Mouse (Mus musculus): ENCODE data around the gene Wnt9b. TPM values are rescaled to one million over a fixed set of nuclear protein-coding genes. Genes with fewer than 3 reads are reported as not detected.
"Not testable (repeated sequence)": the region's sequence is repeated elsewhere in the genome, so short reads cannot be mapped to it uniquely, and the experiment has no call there.

The Wnt9b gene
- under 1 TPM in 3 of 4 experiments, not detected in 1; 0.07 to 0.31 (median 0.22) TPM for total RNA-seq (2022)

DNA sequence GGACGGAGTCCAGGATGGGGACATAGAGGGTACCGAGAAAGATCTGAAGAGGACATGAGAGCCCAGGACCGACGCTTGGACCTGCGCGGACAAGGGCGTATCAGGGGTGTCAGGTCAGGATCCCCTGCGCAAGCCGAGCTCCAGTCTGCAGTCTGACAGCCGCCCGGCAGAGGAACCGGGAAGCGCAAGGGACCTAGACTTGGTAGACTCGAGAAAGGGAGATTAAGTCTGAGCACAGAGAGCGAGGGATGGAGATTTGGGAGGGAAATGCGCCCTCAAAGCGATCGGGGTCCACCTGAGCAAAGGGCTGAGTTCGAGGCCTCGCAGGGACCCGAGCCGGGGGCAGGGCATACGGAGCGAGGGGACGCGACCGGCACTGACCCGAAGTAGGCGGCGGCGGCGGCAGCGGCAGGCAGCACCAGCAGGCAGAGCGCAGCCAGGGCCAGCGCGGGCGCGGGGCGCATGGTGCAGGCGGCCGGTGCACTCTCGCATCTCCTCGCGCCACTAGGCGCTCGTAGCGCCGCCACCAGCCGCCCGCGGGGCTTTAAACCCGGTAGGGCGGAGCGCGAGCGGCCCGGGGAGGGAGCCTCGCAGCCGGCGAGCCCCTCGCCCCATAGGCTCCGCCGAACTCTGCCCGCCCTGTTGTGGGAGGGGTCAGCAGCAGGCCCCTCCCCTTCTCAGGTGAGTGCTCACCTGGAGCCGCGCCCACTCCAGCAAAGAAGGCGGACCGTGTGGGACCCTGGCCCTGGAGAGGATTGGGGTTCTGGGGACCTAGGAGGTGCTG lies at the start of gene Wnt9b:
TSS of gene Wnt9b (minus strand) at position 516 of the 784 bp plus-strand sequence.
- DNase-seq, result no peak

DNA sequence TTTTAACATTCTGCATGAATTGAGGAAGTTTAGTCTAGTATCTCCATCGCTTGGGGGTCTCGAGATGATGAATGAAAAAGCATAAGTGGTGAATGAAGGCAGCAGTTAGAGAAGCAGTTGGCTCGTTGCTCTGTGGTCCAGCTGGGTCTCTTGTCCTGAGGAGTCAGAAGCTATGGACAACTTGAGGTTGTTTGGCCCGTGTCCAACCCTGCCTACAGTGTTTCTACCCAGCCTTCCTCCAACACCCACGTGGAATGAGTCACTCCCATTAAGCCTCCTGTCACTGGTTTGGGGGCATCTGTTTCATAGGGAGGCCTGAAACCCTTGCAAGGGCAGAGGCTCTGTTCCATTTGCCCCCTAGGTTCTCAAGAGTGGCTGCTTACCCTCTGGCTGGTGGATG lies 40.3 kb upstream of the Wnt9b start:
- no peak for DNase-seq

DNA sequence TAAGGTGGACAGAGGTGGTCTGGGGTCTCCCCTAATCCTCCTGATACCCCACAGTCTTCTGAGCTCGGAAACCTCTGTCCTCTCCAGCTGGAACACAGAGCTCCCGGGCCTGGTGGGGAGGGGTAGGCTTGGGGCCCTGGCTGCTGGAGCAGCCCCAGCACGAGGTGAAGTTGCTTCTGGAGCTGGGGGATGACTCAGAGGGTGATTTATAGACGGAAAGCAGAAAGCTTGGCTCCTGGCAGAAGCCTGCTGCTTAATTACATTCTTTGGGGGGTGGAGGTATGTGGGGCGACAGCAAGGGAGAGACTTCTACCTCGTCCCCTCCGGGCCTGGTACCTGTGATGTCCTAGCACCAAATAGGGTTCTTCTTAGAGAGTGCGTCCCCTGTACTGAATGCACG lies 30.5 kb upstream of the Wnt9b start:
- DNase-seq, result peak; percentile 58

DNA sequence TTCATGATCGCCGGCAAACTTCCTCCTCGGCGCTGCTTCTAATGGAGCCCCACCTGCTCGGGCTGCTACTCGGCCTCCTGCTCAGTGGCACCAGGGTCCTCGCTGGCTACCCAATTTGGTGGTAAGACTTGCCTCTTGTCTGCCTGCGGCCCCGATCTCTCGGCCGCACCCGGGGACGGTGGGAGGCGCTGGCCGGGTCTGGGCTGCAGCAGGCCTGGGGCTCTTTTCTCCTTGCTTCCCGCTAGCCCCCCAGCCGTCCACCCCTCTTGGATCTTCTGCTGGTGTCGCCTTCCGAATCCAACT lies 24.6 kb upstream of the Wnt9b start:
- no peak for DNase-seq

DNA sequence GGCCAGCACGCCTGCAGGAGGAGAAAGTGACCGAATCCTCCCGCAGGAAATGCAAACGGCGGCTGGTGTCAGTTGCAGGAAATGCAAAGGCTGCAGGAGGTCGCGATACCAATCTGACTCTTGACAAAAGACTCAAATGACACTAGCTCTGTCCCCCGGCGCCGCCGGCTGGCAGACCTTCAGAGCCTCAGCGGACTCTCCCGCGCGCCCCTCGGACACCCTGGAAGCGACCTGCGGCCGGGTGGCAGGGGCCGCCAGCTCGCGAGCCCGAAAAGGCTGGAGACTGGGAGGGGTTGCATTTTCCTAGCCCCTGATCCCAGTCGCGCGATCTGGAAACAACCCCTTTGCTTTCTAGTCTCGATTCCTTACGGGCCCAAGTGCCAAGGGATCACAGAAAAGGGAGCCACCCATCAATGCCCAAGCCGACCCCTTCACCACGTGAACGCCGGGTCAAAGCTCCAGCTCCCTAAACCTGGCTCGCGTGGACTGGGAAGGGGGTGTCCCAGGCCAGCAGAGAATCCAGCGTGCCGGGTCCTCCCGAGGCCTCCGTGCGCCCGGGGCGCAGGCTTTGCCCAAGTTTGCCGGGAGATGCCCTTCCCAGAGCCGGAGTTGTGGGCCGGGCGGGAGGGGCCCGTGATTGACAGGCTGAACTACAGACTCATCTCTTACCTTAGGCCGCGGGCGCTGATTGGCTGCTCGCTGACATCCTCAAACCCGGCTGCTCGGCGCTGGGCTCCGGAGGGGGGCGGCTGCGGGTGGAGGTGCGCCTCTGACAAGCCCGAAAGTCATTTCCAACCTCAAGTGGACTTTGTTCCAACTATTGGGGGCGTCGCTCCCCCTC lies 24.0 kb upstream of the Wnt9b start, which contains the start of gene Wnt3:
TSS of gene Wnt3 (plus strand) at position 764 of the 841 bp plus-strand sequence.
- no peak for DNase-seq

DNA sequence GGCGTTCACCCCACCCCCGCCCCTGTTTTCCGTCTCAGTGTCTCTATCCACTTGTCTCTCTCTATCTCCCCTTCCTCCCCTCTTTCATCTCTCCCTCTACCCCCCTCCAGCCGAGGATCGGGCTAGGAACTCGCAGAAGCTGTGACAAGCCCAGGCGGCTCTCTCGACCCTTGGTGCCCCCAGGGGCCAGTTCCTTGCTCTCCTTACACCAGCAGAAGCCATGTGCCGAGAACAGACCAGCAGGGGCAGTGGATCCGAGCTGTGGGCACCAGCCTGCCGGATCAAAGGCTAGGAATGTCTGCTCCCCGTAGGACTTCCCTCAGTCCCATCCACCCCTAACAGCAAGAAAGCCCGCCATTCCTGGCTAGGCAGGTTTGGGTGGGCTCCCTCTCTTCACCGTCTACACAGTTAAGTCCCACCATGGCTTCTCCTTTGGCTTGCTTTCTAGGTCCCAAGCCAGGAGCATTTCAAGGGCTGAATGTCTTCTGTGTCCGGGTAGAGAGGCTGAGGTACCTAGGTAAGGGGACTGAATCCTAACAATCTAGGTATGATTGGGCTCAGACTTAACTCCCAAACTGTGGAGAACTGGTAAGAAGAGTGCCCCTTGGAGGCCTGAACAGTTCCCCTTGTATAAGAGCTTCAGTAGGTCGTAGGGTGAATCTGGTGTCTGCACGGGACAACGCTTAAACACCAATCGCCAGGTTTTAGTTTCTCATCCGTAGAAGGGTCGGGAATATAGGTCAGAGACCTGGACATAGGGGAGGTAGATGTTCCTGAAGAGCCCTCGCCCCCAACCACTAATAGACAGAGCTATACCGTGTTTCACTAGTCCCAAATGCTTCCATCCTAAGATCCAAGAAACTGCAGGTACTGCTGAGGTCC lies 23.1 kb upstream of the Wnt9b start:
- DNase-seq, result no peak

DNA sequence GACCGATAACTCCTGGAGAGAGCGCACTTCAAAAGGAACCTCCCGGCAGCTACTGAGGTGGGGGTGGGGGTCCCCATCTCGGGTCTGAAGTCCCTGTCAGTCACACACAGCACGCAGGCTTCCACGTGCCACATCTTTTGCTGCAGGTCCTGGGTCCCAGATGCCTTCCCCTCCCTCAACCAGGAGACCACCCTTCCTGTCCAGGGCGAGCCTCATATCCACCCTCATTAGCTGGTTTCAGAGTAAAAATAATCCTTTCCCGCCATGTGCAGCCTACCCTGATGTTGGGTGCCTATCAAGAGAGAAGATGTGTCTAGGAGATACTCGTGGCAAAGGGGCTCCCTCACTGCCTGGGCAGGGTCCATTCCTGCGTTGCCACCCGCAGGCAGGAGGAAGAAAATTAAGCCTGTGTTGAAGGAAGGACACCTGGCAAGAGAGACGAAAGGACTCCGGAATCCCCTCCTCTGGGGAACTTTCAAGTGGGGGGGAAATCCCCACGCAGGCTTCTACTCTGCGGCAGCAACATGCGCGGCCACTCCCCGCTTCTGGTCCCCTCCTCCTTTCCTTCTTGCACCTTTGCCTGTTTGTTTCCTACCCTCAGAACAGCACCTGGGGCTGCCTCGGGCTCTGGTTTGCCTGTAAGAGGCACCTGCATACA lies 21.7 kb upstream of the Wnt9b start:
- DNase-seq, result no peak

DNA sequence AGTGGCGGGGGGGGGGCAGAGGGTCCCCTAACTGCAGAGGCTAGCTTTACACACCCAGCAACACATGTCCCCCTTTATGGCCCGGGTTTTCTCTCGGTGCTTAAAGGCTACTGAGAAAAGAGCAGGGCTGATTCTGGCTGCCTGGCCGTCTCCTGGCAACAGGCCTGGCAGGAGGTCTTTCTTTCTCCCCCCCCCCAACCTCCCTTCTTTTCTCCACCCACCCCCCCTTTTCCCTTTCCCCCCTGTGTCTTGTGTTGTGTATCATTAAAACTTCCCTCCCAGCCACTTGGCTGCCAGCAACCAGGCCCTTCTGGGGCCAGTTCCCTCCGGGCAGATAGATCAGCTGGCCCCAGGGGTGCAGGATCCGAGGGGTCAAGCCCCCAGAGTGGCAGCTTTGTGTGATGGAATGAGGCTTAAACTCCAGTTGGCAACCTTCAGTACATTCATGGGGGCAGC lies 16.0 kb upstream of the Wnt9b start:
- DNase-seq, result no peak

DNA sequence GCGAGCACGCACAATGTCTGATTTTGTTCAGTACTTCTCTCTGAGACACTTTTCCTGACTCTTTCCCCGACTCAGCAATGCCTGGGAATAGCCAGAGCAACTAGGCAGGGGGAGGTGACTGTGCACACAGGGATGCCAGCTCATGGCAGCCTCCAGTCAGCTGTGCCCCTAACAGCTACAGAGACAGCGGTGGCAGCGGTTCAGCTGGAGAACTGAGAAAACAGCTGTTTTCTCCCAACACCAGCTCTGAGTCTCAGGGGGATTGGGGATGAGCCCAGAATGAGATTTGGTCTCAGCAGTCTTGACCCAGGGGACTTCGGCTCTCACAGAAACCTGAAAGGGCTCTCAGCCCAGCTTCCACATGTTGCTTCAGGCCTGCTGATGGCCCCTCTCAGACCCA lies 15.0 kb upstream of the Wnt9b start:
- no peak for DNase-seq

DNA sequence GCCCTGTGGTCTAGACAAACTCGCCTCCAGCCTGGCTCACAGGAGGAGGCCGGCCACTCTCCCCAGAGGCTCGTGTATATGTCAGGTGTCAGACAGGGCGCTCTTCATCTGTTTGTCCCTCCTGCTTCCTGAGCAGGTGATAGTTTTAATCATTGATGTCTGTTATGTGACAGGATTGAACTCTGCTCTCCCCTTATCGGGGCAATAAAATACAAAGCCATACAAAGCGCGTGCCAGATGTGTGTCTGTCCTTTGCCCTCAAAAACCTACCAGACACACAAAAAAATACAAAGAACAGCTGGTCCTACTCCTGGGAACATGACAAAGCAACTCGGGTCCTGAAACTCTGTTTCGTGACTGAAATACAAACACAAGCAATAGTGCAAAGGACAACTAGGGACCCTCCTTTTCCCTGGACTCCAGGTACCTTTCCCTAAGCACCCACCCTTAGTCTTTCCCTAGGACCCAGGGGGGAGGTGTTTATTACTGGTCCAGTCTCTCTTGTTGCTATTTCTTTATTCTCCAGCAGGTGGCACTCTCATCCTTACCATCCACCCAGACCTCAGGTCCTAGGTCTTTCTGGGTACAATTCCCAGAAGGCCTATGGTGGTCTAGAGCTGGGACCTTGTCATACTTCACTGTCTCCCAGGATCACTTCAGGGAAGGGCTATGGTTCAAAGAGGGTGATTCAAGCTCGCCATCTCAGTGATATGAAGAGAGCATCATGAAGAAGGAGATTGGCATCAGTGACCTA lies 14.0 kb upstream of the Wnt9b start:
- no peak for DNase-seq

DNA sequence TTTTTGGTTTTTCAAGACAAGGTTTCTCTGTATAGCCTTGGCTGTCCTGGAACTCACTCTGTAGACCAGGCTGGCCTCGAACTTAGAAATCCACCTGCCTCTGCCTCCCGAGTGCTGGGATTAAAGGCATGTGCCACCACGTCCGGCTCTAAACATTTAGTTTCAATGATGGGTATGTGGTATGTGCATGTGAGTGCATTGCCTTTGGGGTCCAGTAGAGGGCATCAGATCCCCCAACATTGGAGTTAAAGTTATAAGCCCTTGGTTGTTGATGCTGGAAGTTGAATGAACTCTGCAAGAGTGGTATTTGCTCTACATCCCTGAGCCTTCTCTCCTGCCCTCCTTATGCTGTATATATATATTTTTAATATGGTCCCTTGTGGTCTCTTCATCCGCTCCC lies 11.3 kb upstream of the Wnt9b start:
- DNase-seq, result not testable (repeated sequence)

DNA sequence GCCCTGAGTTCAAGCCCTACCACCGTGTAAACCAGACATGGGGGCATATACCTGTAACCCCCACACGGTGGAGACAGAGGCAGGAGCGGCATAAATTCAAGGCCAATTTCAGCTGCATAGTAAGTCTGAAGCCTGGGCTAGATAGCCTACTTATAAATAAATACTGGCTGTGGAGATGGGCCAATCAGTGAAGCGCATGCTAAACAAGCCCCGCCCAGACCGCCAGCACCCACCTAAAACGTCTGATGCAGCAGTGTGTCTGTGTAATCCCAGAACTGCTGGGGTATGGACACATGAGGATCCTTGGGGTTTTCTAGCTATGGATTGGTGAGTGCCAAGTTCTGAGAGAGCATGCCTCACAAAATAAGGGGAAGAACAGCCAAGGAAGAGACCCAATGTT lies 10.5 kb upstream of the Wnt9b start:
- DNase-seq, result no peak

DNA sequence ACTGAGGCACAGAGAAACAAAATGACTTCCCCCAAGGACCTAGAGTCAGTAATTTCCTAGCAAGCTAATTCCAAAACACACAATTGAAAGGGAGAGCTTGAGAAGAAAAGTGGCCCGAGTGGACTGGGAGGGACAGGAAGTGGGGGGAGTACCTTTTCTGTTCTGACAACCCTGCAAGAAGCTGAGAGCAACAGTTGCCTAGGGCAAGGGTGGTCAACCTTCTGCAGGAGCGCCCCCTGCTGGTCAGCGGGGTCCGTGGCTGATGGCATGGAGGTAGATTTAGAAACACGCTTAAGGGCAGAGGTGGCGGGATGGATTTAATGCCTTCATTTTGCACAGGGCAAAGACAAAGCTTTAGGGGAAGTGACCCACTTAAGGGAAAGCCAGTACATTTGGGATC lies 9.1 kb upstream of the Wnt9b start:
- peak; percentile 45 for DNase-seq

DNA sequence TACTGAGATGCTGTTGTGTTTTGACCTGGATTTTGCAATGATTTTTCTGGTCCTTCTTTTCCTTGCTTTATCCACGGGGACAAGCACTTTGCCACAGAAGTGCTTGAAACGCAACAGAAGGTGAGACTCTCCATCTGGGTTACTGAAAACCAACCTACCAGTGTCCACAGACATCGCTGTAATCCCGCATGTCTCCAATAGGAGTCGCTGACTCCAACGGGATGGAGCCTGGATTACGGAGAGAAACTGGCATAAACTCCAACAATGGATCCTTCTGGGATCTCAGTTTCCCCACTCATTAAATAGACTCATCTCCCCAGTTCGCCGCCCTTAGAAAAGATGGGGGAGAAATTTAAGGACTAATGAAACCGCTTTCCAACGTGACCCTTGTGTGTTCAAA lies 8.4 kb upstream of the Wnt9b start:
- no peak for DNase-seq

DNA sequence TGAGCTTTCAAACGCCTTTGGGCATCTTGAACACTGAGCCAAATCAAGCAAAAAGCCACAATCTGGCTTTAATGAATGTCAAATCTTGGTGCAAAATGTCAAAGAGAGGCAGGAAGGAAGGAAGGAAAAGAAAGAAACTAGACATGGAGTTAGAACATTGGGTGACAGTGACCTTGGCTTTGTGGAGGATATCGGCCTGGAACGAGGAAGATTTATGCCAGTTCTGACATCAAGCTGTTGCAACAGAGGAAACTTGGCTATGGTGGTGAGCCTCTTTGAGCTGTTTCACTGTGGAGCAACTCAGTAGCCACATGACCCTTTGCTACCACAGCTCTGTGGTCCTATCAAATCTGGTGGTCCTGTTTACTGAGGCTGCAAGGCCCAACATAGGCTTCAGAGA lies 991 bp upstream of the Wnt9b start:
- DNase-seq, result peak; percentile 69

DNA sequence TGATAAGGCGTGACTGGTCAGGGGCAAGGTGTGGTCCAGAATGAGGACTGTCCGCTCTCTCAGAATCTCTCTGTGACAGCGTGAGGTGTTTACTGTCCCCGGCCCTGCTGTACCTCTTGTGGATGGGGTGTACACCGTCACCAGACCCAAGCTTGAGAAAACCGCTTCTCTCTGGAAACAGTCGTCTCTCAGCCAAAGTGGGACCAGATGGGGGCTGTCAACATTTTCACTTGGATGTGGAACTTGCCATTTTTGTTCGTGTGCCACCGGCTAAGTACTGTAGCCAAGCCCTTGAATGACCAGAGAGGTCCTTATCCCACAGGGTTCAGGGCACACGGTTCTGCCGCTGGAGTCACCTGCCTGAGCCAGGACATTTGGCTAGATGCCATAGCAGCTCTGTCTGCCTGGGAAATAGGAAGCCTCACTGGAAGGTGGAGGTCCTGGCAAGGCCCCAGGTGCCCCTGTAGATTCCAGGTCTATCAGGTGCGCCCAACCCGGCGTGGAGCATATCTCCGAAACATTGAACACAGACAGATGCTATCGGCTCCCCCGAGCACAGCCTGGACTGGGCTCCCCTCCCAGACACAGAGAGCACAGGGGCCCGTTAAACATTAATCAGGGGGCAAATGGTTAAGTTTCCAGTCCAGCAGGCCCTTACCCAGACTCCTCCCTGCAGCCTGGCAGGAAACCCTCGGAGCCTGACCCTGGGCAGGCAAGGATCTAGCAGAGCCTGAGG lies 14.4 kb downstream of the Wnt9b start:
- no peak for DNase-seq

DNA sequence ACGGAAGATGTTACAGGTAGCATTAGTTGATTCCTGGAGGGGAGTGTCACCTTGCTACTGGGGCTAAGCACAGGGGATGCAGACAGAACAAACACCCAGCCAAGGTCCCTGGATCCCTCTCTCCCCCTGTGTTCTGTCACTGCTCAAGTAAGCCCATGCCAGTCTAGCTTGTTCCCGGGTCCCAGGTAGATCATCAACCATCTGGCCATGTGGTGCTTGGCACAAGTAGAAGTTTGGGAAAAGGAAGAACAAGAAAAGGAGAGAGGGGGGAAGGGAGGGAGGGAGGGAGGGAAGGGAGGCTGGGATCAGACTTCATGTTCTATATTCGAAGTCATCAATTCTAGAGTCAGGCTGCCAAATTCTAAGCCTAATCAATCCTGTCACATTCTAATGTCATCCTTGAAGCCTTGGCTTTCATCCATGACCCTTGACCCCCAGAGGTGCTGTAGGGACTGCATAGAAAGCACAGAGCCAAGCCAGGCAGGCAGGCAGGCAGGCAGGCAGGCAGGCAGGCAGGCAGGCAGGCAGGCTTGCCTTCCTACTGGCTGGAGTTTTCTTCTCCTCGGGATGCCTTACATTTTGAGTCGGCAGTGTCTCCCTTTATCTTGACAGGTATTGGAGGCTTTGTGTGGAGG lies 15.1 kb downstream of the Wnt9b start:
- DNase-seq, result no peak

DNA sequence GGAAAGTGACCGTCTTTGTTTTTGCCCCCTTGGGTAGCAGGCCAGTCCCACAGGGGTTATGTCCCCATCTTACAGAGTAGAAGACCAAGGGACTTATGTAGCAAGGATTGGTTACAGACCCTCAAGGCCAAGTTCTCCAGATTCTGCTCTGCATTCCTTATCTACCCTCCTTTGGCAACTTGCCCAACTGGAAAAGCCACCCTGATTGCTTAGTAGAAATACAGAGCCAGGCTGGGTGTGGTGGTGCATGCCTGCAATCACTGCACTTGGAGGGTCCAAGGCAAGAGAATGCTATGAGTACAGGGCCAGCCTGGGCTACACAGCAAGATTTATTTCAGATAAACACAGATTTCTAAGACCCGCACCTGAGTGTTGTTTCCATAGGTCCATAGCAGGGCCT lies 15.7 kb downstream of the Wnt9b start:
- DNase-seq, result no peak

DNA sequence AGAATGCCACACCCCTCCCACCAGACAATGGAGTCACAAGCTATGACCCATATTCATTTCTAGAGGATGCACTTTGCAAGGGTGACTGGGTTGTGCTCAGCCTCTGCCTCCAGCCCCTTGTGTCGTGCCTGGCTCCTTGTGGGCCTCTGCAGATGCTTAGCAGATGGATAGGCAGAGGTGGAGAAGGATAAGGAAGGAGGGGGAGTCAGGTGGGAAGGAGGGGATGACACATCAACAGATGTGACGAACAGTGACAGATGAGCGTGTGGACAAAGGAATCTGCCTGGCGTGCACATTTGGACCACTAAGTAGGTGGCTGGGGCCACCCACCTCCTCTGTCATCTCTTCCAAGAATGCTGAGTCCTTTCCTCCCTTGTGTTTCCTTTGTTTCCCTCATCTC lies 16.6 kb downstream of the Wnt9b start:
- no peak for DNase-seq

DNA sequence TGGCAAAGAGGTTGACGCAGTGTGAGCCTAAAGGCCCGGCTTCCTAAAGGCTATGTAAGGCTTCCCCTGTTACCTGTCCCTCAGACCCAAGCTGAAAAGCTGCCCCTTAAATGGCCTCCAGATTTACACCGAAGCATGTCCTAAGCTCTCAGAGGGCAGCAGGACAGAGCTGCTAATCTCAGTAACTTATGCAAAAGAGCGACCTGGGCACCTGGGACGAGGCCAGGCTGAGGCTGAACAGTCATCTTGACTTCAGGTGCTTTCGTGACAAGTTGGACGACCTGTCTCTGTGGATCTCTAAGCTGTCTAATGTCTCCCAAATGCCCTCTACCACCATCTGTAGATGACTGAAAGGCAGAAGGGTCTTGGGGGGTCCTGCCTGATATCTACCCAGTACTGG lies 17.3 kb downstream of the Wnt9b start:
- DNase-seq, result no peak

Measured in adrenal gland, adult 8-10 months (tissue).